Mouse (Mus musculus): Measurements from ENCODE around the gene Arhgef10l. TPM values are rescaled to one million over a fixed set of nuclear protein-coding genes. Genes with fewer than 3 reads are reported as not detected.
A peak's percentile ranks its signal among the peaks of the same experiment; 100 is the strongest.

The Arhgef10l gene
- total and polyA plus RNA-seq, 3 experiments = 10.2 to 26.0 TPM; not detected in 1

DNA sequence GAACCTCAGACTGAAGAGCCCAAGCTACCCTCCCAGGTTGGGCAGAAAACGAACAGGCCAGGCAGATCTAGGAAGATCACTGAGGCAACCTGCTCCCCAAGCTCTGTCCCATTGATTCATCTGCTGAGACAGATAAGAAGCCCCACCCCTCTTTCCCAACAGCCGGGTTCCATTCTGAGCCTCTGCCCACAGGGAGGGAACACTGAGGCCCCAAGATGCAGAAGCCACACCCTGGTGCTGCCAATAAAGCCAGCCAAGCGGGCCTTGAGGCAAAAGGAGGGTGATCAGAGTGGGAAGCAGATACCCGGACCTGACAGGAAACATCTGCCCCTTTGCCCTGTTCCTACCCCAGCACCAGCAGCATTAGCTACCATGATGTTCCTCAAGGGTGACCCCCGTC is 81.6 kb downstream of the Arhgef10l start (continued):
- TF ChIP-seq SMC3 (IDR thresholded peaks at IDR 0.05; ENCODE audit: low read depth, low read length) = no peak
- peak; percentile 70; the same call in 1 of the 2 replicates for TF ChIP-seq MAZ (IDR thresholded peaks at IDR 0.05; ENCODE audit: low read depth, low read length)
- peak; percentile 36; the same call in 1 of the 2 replicates for TF ChIP-seq HCFC1 (IDR thresholded peaks at IDR 0.05; ENCODE audit: low read depth, low read length)
- no peak for TF ChIP-seq ZMIZ1 (IDR thresholded peaks at IDR 0.05; ENCODE audit: low read depth, low read length)
- TF ChIP-seq CHD1 (IDR thresholded peaks at IDR 0.05; ENCODE audit: low read depth, low read length) = no peak
- no peak for TF ChIP-seq UBTF (IDR thresholded peaks at IDR 0.05; ENCODE audit: borderline replicate concordance, insufficient read depth, low read depth, low read length)
- TF ChIP-seq E2F4 (IDR thresholded peaks at IDR 0.05; ENCODE audit: borderline replicate concordance, low read depth, low read length) = no peak
- 0 out of 2 replicates have a peak, but pooled peaks have one; percentile 17 for TF ChIP-seq NELFE (IDR thresholded peaks at IDR 0.05; ENCODE audit: low read depth, low read length)
- TF ChIP-seq ZNF384 (IDR thresholded peaks at IDR 0.05; ENCODE audit: low read depth, low read length) = no peak
- peak; percentile 58; the same call in 1 of the 2 replicates for TF ChIP-seq ETS1 (IDR thresholded peaks at IDR 0.05; ENCODE audit: low read depth, low read length)
- TF ChIP-seq TAL1 (IDR thresholded peaks at IDR 0.05; ENCODE audit: low read length) = peak; percentile 72
- TF ChIP-seq TCF12 (IDR thresholded peaks at IDR 0.05; ENCODE audit: low read depth, low read length) = peak; percentile 78
- no peak for TF ChIP-seq ELF1 (IDR thresholded peaks at IDR 0.05; ENCODE audit: low read depth, low read length)
- peak; percentile 71 for TF ChIP-seq TBP (IDR thresholded peaks at IDR 0.05; ENCODE audit: low read depth, low read length)
- peak; percentile 69 for TF ChIP-seq GATA1 (IDR thresholded peaks at IDR 0.05; ENCODE audit: low read depth, low read length)
- TF ChIP-seq MYC (IDR thresholded peaks at IDR 0.05; ENCODE audit: low read depth, low read length) = no peak

DNA sequence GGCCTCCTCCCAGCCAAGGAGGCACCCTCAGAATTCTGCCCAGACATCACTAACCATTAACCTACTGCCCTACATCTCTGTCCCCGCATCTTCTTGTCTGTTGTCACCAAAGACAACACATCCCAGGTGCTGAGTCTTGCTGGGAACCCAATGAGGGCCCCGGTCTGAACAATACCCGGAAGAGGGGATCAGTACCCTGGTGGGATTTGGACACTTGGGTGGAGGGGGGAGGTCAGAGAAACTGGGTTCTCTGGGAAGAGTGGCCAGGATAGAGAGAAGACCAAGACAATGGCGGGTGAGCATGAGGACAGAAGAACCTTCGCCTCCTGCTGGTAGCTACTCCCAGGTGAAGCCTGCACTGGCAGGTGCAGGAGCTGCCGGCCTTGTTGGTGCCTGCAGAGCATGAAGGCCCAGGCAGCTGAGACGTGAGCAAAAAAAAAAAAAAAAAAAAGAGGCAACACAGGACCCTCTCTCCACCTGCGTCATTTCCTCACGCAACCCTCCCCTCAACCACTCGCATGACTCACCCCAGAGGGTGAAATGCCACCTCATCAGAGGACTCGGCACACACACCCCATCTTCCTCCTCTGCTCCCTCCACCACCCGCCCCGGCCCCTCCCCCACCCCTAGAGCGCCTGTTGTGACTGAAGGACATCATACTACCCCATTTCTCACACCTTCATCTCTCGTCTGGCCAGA is 83.3 kb downstream of the Arhgef10l start:
- DNase-seq (ENCODE audit: low read depth, low spot score) = peak; percentile 87
- peak overlapping the region; percentile 92 for H3K27ac ChIP-seq (ENCODE audit: control insufficient read depth, low read depth, low read length)

More for the DNA sequence above, 83.3 kb downstream of the Arhgef10l start:
- Histone ChIP-seq H3K27me3 (ENCODE audit: control insufficient read depth in 1 of 2, insufficient read depth in 2 of 2, low read length in 2 of 2) (no peaks in the 10 kb centered on the region), H3K9me3 (replicated peaks; ENCODE audit: insufficient read depth, low read length) (no peaks in the 10 kb centered on the region), H3K4me3 (ENCODE audit: control insufficient read depth in 1 of 2, insufficient read depth in 1 of 2, low read depth in 2 of 2, low read length in 2 of 2) (peak overlapping the region; percentile 70 to 74), H3K9ac (ENCODE audit: control insufficient read depth, low read depth, low read length, poor library complexity, severe bottlenecking) (peak overlapping the region; percentile 83), H3K36me3 (ENCODE audit: control insufficient read depth in 1 of 2, insufficient read depth in 2 of 2, low read length in 2 of 2) (peaks cover 0 to 8% of the 10 kb centered on the region in 2 experiments; a peak in 2 of 4 replicates), H3K79me2 (ENCODE audit: control insufficient read depth, insufficient read depth, low read length, poor library complexity) (peaks cover 9% of the 10 kb centered on the region), H3K4me1 (ENCODE audit: control insufficient read depth in 1 of 2, insufficient read depth in 2 of 2, low read length in 2 of 2) (peaks cover 9 to 42% of the 10 kb centered on the region in 2 experiments)
- TF ChIP-seq NRF1 (IDR thresholded peaks at IDR 0.05; ENCODE audit: insufficient read depth, low read depth, low read length, poor library complexity, severe bottlenecking) = no peak
- TF ChIP-seq MAZ (IDR thresholded peaks at IDR 0.05; ENCODE audit: low read depth, low read length) = peak; percentile 53
- no peak for TF ChIP-seq GATA1 (IDR thresholded peaks at IDR 0.05; ENCODE audit: low read depth, low read length)
- peak; percentile 85; the same call in 1 of the 2 replicates for TF ChIP-seq JUND (IDR thresholded peaks at IDR 0.05; ENCODE audit: low read depth, low read length)
- no peak for TF ChIP-seq ZMIZ1 (IDR thresholded peaks at IDR 0.05; ENCODE audit: low read depth, low read length)
- TF ChIP-seq ZKSCAN1 (IDR thresholded peaks at IDR 0.05; ENCODE audit: low read depth, low read length) = 0 out of 2 replicates have a peak, but pooled peaks have one; percentile 4
- peak in 1 of 2 experiments; percentile 37; a peak in 1 of 4 replicates for TF ChIP-seq EP300 (IDR thresholded peaks at IDR 0.05; ENCODE audit: low read depth in 1 of 2, low read length in 2 of 2)
- no peak for TF ChIP-seq RCOR1 (IDR thresholded peaks at IDR 0.05; ENCODE audit: low read depth, low read length)
- no peak for TF ChIP-seq NELFE (IDR thresholded peaks at IDR 0.05; ENCODE audit: low read depth, low read length)
- peak; percentile 86 for TF ChIP-seq ETS1 (IDR thresholded peaks at IDR 0.05; ENCODE audit: low read depth, low read length)
- peak; percentile 21; the same call in 1 of the 2 replicates for TF ChIP-seq MYC (IDR thresholded peaks at IDR 0.05; ENCODE audit: low read depth, low read length)
- no peak for TF ChIP-seq SIN3A (IDR thresholded peaks at IDR 0.05; ENCODE audit: low read length)
- TF ChIP-seq ZNF384 (IDR thresholded peaks at IDR 0.05; ENCODE audit: low read depth, low read length) = peak; percentile 96
- TF ChIP-seq ELF1 (IDR thresholded peaks at IDR 0.05; ENCODE audit: low read depth, low read length) = no peak
- TF ChIP-seq MEF2A (IDR thresholded peaks at IDR 0.05; ENCODE audit: extremely low read depth, insufficient replicate concordance, low read depth, low read length, poor library complexity, severe bottlenecking) = no peak
- TF ChIP-seq POLR2A (IDR thresholded peaks at IDR 0.05; ENCODE audit: control insufficient read depth in 1 of 2, insufficient read depth in 1 of 2, low read depth in 1 of 2, low read length in 2 of 2, poor library complexity in 1 of 2) = 0 out of 4 replicates have a peak, but pooled peaks of 1 of the 2 experiments have one; percentile 17
- TF ChIP-seq TCF12 (IDR thresholded peaks at IDR 0.05; ENCODE audit: low read depth, low read length) = 0 out of 2 replicates have a peak, but pooled peaks have one; percentile 4
- no peak for TF ChIP-seq BHLHE40 (IDR thresholded peaks at IDR 0.05; ENCODE audit: borderline replicate concordance, low read depth, low read length)
- TF ChIP-seq USF1 (IDR thresholded peaks at IDR 0.05; ENCODE audit: low read depth, low read length) = no peak
- TF ChIP-seq RAD21 (IDR thresholded peaks at IDR 0.05; ENCODE audit: low read depth, low read length) = no peak
- no peak for TF ChIP-seq UBTF (IDR thresholded peaks at IDR 0.05; ENCODE audit: borderline replicate concordance, insufficient read depth, low read depth, low read length)
